Mouse (Mus musculus) heart, adult 2 months (tissue): ENCODE results near the gene Nfatc2. TPM values are rescaled to one million over a fixed set of nuclear protein-coding genes. Genes with fewer than 3 reads are reported as not detected.

Experiments
- DNase-seq, 2 experiments: peaks; one replicate each; pipeline ENCODE4 v3.0.0; 2021
- H3K27ac ChIP-seq: fragments of 200-600 bp; 2 replicates; pipeline ENCODE4 v1.8.1; 2022
- H3K27me3 ChIP-seq: fragments of 200-500 bp; 2 replicates; pipeline ENCODE4 v1.6.1; 2012; ENCODE audit warnings: mild to moderate bottlenecking, low read length, inconsistent platforms, mixed read lengths; ENCODE audit not compliant: control insufficient read depth, insufficient read depth
- H3K36me3 ChIP-seq: fragments of 200-500 bp; 2 replicates; pipeline ENCODE4 v1.6.1; 2012; ENCODE audit warnings: low read length, inconsistent platforms; ENCODE audit not compliant: control insufficient read depth, insufficient read depth
- H3K4me1 ChIP-seq: fragments of 200-500 bp; 2 replicates; pipeline ENCODE4 v1.6.1; 2011; ENCODE audit warnings: low read length; ENCODE audit not compliant: control insufficient read depth, insufficient read depth
- H3K4me3 ChIP-seq: fragments of 200-600 bp; 2 replicates; pipeline ENCODE4 v1.8.1; 2022
- H3K79me2 ChIP-seq: fragments of 200-500 bp; replicated peaks from 2 replicates; pipeline ENCODE4 v1.6.1; 2012; ENCODE audit warnings: mild to moderate bottlenecking, inconsistent platforms, low read length, moderate library complexity, mixed read lengths; ENCODE audit not compliant: control insufficient read depth, insufficient read depth
- H3K9ac ChIP-seq: fragments of 200-500 bp; 2 replicates; pipeline ENCODE4 v1.6.1; 2012; ENCODE audit warnings: low read depth, mild to moderate bottlenecking, control low read depth, inconsistent platforms, low read length, mixed read lengths
- CTCF ChIP-seq: fragments of 200-600 bp; IDR thresholded peaks from 2 replicates; pipeline ENCODE4 v1.8.1; 2022; ENCODE audit warnings: antibody characterized with exemption, mild to moderate bottlenecking, moderate library complexity
- EP300 ChIP-seq: fragments of 200-500 bp; IDR thresholded peaks from 2 replicates; pipeline ENCODE4 v1.6.1; 2011; ENCODE audit warnings: low read depth, low read length, control low read depth; ENCODE audit not compliant: insufficient read depth
- POLR2A ChIP-seq: fragments of 200-500 bp; IDR thresholded peaks from 2 replicates; pipeline ENCODE4 v1.6.1; 2011; ENCODE audit warnings: mild to moderate bottlenecking, low read depth, low read length, control low read depth; ENCODE audit not compliant: insufficient read depth
- WGBS: fragments of 180-500 bp; shearing (Covaris S2); methylation state at CpG from one replicate; pipeline ENCODE4 v1.1.7; 2018; 5-methylcytosine and 5-hydroxymethylcytosine counted together
- intact Hi-C: fragments of 180-260 bp; cut with DNase I; formaldehyde crosslinking; loops from one replicate; pipeline ENCODE4 v1.15.1; 2025
- polyA plus RNA-seq: library from polyadenylated mRNA; depleted of rRNA; stranded (reverse); fragments of >200 nt; gene quantifications from 2 replicates; pipeline ENCODE4 v1.2.3, GENCODE M21; 2012
- total RNA-seq, 2 experiments: library from RNA; stranded (reverse); gene quantifications; 2 replicates each; pipeline ENCODE4 v1.2.3; 2021

Gene Nfatc2
- total and polyA plus RNA-seq, 3 experiments = 11.2 to 18.3 (median 12.8) TPM

- peaks cover 7% of the 10 kb centered on the region for H3K4me1 ChIP-seq
- H3K4me3 ChIP-seq = no peak overlapping the region
- no peak for DNase-seq
- intact Hi-C loops = no loop called here
- H3K36me3 ChIP-seq = no peaks in the 10 kb centered on the region
- no peak overlapping the region for H3K9ac ChIP-seq
- no peaks in the 10 kb centered on the region; the same call in 1 of the 2 replicates for H3K79me2 ChIP-seq
- no peak overlapping the region for H3K27ac ChIP-seq
- 78% methylated on average over 3 of the region's 3 CpGs for WGBS
- TF ChIP-seq CTCF = no peak
- TF ChIP-seq EP300 = no peak
- TF ChIP-seq POLR2A = no peak
- no peaks in the 10 kb centered on the region for H3K27me3 ChIP-seq
These were observed 27.6 kb downstream of the Nfatc2 start for GRCm38 (mm10) chr2:168573866-168574265.

GRCm38 (mm10) chr2:168571241-168571640 lies 30.2 kb downstream of the Nfatc2 start:
- Histone ChIP-seq H3K4me3 (no peak overlapping the region), H3K9ac (no peak overlapping the region), H3K27ac (no peak overlapping the region), H3K27me3 (no peaks in the 10 kb centered on the region), H3K36me3 (no peaks in the 10 kb centered on the region), H3K79me2 (no peaks in the 10 kb centered on the region; the same call in 1 of the 2 replicates), H3K4me1 (peaks cover 3% of the 10 kb centered on the region)
- intact Hi-C loops = no loop called here
- no peak for TF ChIP-seq POLR2A
- no peak for TF ChIP-seq EP300
- TF ChIP-seq CTCF = no peak
- DNase-seq = no peak
- WGBS = 97% methylated on average over 32 of the region's 32 CpGs

- H3K9ac ChIP-seq = no peak overlapping the region
- whole genome bisulfite sequencing = 64% methylated on average over 19 of the region's 19 CpGs
- no peaks in the 10 kb centered on the region for H3K79me2 ChIP-seq
- H3K4me1 ChIP-seq = peaks cover 4% of the 10 kb centered on the region
- H3K4me3 ChIP-seq = no peak overlapping the region
- no peak for DNase-seq
- no peak overlapping the region for H3K27ac ChIP-seq
- H3K27me3 ChIP-seq = no peaks in the 10 kb centered on the region
- H3K36me3 ChIP-seq = no peaks in the 10 kb centered on the region
- no peak for TF ChIP-seq POLR2A
- TF ChIP-seq EP300 = no peak
- TF ChIP-seq CTCF = no peak
- intact Hi-C loops = no loop called here
These were observed 35.8 kb downstream of the Nfatc2 start for GRCm38 (mm10) chr2:168565538-168566253.

- WGBS = 37% methylated on average over 12 of the region's 12 CpGs
- Histone ChIP-seq H3K36me3 (no peaks in the 10 kb centered on the region), H3K79me2 (peaks cover 1% of the 10 kb centered on the region; the same call in 1 of the 2 replicates), H3K4me3 (no peak overlapping the region), H3K9ac (no peak overlapping the region), H3K27ac (no peak overlapping the region), H3K27me3 (no peaks in the 10 kb centered on the region), H3K4me1 (peaks cover 4% of the 10 kb centered on the region)
- intact Hi-C loops = no loop called here
- TF ChIP-seq CTCF (no peak), POLR2A (no peak), EP300 (no peak)
- DNase-seq = no peak
These were observed 38.3 kb downstream of the Nfatc2 start for GRCm38 (mm10) chr2:168563184-168563583.

- no peak overlapping the region for H3K9ac ChIP-seq
- DNase-seq = no peak
- H3K4me1 ChIP-seq = peaks cover 20% of the 10 kb centered on the region
- no peaks in the 10 kb centered on the region for H3K27me3 ChIP-seq
- intact Hi-C loops = no loop called here
- TF ChIP-seq POLR2A = no peak
- TF ChIP-seq CTCF = no peak
- TF ChIP-seq EP300 = no peak
- WGBS = 80% methylated on average over 8 of the region's 8 CpGs
- H3K79me2 ChIP-seq = peaks cover 1% of the 10 kb centered on the region; the same call in 1 of the 2 replicates
- no peaks in the 10 kb centered on the region for H3K36me3 ChIP-seq
- no peak overlapping the region for H3K27ac ChIP-seq
- H3K4me3 ChIP-seq = no peak overlapping the region
These were observed 44.4 kb downstream of the Nfatc2 start for GRCm38 (mm10) chr2:168557035-168557434.
